9 mouse cellular contexts compared by ENCODE assay signal in the genomic region with DNA sequence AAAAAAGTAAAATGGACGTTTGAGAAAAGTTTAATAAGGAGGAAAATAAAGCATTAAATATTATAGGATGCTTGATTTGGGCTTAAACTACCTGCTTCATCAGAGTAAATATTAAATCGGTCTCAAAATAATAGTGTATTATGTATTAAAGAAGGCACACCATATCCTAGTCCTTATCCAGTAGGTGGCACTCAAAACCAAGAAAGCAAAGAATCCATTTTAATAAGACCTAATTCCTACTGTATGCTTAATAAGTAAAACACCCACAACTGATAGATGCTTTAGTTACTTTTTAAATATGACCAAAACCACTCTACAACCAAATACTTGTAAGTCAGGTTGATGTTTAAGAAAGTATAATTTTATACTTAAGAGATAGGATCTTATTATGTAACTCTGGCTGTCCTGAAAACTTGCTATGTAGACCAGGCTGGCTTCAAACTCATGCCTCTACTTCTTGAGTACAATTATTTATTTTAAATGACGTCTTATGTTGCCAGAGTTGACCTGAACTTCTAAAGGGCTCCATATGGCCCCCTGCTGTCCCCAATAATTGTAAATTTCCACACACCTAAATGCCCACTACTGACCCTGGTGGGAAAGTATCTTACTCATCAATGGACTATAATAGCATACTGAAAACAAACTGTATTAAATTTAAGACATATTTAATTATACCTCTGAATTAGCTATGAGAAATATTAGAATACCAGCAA. TPM values are rescaled to one million over a fixed set of nuclear protein-coding genes. Genes with fewer than 3 reads are reported as not detected.
DNase-seq lines count a peak whose midpoint lies in the region; ATAC-seq and TF ChIP-seq lines count a peak whose summit lies in the region.
"Had no signal": no experiment of that assay in that cellular context is flagged by ENCODE, and none has a peak within 500 bp of the region (broad histone marks: within the 10 kb centered on the region; RNA-seq: fewer than 3 reads in every experiment).

No protein-coding gene starts in this region.

- TF ChIP-seq CTCF in liver, adult 2 months (IDR thresholded peaks at IDR 0.05; ENCODE audit: low read depth, low read length) = peak; percentile 46; the same call in 1 of the 2 replicates

- no peaks in the 10 kb centered on the region for H3K79me2 ChIP-seq in liver, adult 2 months (ENCODE audit: control insufficient read depth, insufficient read depth, low read length)

- H3K4me1 ChIP-seq in liver, adult 2 months (ENCODE audit: control insufficient read depth, insufficient read depth, low read length) = no peaks in the 10 kb centered on the region
- H3K4me1 ChIP-seq in liver, embryonic 11.5 days (replicated peaks; ENCODE audit: control insufficient read depth, insufficient read depth, low read length) = no peaks in the 10 kb centered on the region
- H3K4me1 ChIP-seq: neural tube, embryonic 12.5 days had no signal

- H3K4me2 ChIP-seq in liver, embryonic 11.5 days = no peak overlapping the region

- no peak overlapping the region for H3K27ac ChIP-seq in liver, adult 2 months (replicated peaks; ENCODE audit: insufficient read depth, low read depth, low read length)
- H3K27ac ChIP-seq in liver, embryonic 11.5 days (ENCODE audit: low read depth, low read length) = no peak overlapping the region
- H3K27ac ChIP-seq: neural tube, embryonic 12.5 days had no signal

- no peak for ATAC-seq in liver, embryonic 11.5 days (replicated peaks; ENCODE audit: low FRiP score)
- peak; percentile 50 for ATAC-seq in activated CD4-positive, CD25-positive, alpha-beta regulatory T cell, adult 4 months

- peak; percentile 68 for DNase-seq in liver, adult 2 months (ENCODE audit: extremely low read depth, low read depth, low spot score)
- no peak for DNase-seq in liver, embryonic 11.5 days (ENCODE audit: low spot score)
- peak; percentile 31 for DNase-seq in embryo, embryonic 9.5 days (ENCODE audit: extremely low spot score)
- DNase-seq in naive thymus-derived CD4-positive, alpha-beta T cell, adult 2 months (ENCODE audit: low read depth) = peak; percentile 74
- no peak for DNase-seq in left cerebral cortex, adult 11 months (ENCODE audit: low spot score)
- no peak for DNase-seq in adrenal gland, postnatal 4 days (ENCODE audit: low spot score in 2 of 2)
- DNase-seq: kidney, postnatal 10 days had no signal

- H3K36me3 ChIP-seq in liver, adult 2 months (ENCODE audit: control insufficient read depth, insufficient read depth, low read length) = no peaks in the 10 kb centered on the region
- H3K36me3 ChIP-seq in liver, embryonic 11.5 days (ENCODE audit: control insufficient read depth, insufficient read depth, low read length) = 0 out of 2 replicates have a peak, but pooled peaks cover 2% of the 10 kb centered on the region
- H3K36me3 ChIP-seq: neural tube, embryonic 12.5 days had no signal

- no peak for TF ChIP-seq POLR2A in liver, adult 2 months (IDR thresholded peaks at IDR 0.05; ENCODE audit: extremely low read depth, insufficient read depth, low read length)

- WGBS in liver, adult 2 months = 8% methylated on average over 3 of the region's 3 CpGs
- 18% methylated on average over 3 of the region's 3 CpGs for WGBS in liver, embryonic 11.5 days

- peaks cover 7% of the 10 kb centered on the region for H3K9me3 ChIP-seq in liver, embryonic 11.5 days (ENCODE audit: control insufficient read depth, low read length)

- H3K9ac ChIP-seq in liver, adult 2 months (ENCODE audit: low read depth, low read length) = no peak overlapping the region
- H3K9ac ChIP-seq in liver, embryonic 11.5 days (ENCODE audit: low read depth, low read length) = no peak overlapping the region

- no peak overlapping the region for H3K4me3 ChIP-seq in liver, adult 2 months (ENCODE audit: insufficient read depth, low read depth, low read length)
- H3K4me3 ChIP-seq in liver, embryonic 11.5 days (ENCODE audit: low read depth, low read length) = no peak overlapping the region

- no peaks in the 10 kb centered on the region for H3K27me3 ChIP-seq in liver, adult 2 months (ENCODE audit: control insufficient read depth, insufficient read depth, low read length)
- no peaks in the 10 kb centered on the region for H3K27me3 ChIP-seq in liver, embryonic 11.5 days (replicated peaks; ENCODE audit: control insufficient read depth, insufficient read depth, low read length)
- H3K27me3 ChIP-seq: neural tube, embryonic 12.5 days had no signal

RNA-seq across cellular contexts. Expression of a gene that starts 1.8 kb away (rescaled TPM):
- 0.09 and 0.13 TPM in 2 replicates for total RNA-seq in liver, adult 2 months (2014; rRNA removed)
- polyA plus RNA-seq in liver, adult 2 months (2012; rRNA removed) = not detected in 2 replicates
- 0.18 and 0.45 TPM in 2 replicates for polyA plus RNA-seq in liver, embryonic 11.5 days (2014; fragmentation: Nextera tagmentation; extraction: Ambion mirVana)
- under 1 TPM in 1 of 2 experiments, not detected in 1; 0.98 TPM for polyA plus RNA-seq in activated CD4-positive, CD25-positive, alpha-beta regulatory T cell, adult 4 months (2017; shearing (Covaris generic))
- under 1 TPM; 0.25 to 0.28 TPM for total RNA-seq in adrenal gland, postnatal 4 days (2021)
- polyA plus RNA-seq: neural tube, embryonic 12.5 days had no signal

Comparison
In these comparisons a context has a peak if more than half of its experiments do, and no peak if none do; other contexts are left out.
1. DNase-seq: peak in liver, adult 2 months (single experiment), embryo, embryonic 9.5 days (single experiment) and naive thymus-derived CD4-positive, alpha-beta T cell, adult 2 months (single experiment); none in liver, embryonic 11.5 days (single experiment), left cerebral cortex, adult 11 months (single experiment) and adrenal gland, postnatal 4 days (0 of 2).